Mouse (Mus musculus) CD8-positive naive resting alpha-beta T cell, adult 2 months (primary cell): ENCODE data around the gene Psmc3ip.

Source experiments
- DNase-seq, 2 experiments: peaks; one replicate each; pipeline ENCODE4 v3.0.0; 2022; ENCODE audit warnings: low read depth in 2 of 2, low spot score in 2 of 2

Psmc3ip gene

GRCm38 (mm10) chr11:101053974-101054373 lies 41.3 kb downstream of the Psmc3ip start:
- DNase-seq: no peak

- no peak for DNase-seq
Measured at GRCm38 (mm10) chr11:101052751-101053473, 42.3 kb downstream of the Psmc3ip start.

- DNase-seq: no peak
Measured at GRCm38 (mm10) chr11:101051617-101052016, 43.6 kb downstream of the Psmc3ip start.

- no peak for DNase-seq
Measured at GRCm38 (mm10) chr11:101051051-101051493, 44.2 kb downstream of the Psmc3ip start.

- DNase-seq: no peak
Measured at GRCm38 (mm10) chr11:101050359-101050758, 44.9 kb downstream of the Psmc3ip start.

- DNase-seq: no peak
Measured at GRCm38 (mm10) chr11:101047502-101047901, 47.7 kb downstream of the Psmc3ip start.

- no peak for DNase-seq
Measured at GRCm38 (mm10) chr11:101046440-101046839, 48.8 kb downstream of the Psmc3ip start.

- no peak for DNase-seq
Measured at GRCm38 (mm10) chr11:101045826-101046225, 49.4 kb downstream of the Psmc3ip start.
